Mouse (Mus musculus): Measurements from ENCODE around the gene Cib3.
A peak's percentile ranks its signal among the peaks of the same experiment; 100 is the strongest.

Cib3 gene

DNA sequence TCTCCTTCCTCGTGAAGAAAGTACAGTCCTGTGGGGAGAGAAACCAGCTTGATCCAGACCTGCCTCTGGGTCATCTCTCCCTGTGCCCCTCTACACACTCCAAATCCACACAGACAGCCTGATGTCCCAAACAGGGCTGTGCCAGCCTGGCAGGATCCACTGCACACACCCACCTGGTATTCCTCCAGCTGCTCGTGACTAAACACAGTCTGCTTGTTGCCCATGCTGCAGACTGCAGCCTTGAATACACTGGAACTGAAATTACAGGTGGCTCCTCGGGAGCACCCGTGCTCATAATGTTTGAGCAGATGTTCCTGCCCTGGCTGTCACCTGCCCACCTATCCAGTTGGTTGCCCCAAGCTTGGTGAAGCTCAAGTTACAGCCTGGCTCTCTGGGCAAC is at the start of gene Cib3:
Gene Cib3 (minus strand): TSS at position 87 of the 400 bp plus-strand sequence.
- no peak for DNase-seq (ENCODE audit: low spot score)

DNA sequence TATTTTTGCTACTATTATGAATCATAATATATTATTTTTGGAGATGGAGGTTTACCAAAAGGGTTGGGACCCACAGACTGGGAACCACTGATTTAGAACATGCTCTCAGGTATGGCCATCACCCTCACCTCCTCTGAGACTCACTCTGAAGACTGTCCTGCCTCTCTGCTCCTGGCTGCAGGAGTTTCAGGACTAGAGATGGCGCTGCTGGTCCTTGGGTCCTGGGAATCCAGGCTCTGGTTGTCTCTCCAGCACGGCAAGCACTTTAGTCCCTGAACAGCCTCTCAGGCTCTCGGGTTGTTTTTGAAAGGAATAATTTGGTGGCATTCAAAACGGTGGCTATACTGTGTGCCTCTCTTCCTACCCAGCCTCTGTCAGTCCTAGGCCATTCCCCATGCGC is 49.2 kb upstream of the Cib3 start:
- peak; percentile 36 for DNase-seq (ENCODE audit: low spot score)

DNA sequence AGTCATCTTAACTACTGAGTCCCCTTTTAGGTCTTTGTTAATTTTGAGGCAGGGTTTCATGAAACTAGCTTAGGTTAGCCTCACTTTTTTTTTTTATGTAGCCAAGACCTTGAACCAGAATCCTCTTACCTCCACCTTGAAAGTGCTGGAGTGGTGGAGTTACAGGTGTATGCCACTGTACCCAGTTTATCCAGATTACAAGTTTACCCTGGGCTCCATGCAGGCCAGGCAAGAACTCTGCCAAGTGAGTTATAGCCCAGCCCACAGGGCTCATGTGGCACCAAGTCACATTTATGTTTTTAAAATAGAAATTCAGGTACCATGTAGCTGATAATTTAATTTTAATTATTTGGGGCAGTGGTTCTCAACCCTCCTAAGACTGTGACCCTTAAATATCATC is 48.8 kb upstream of the Cib3 start:
- DNase-seq (ENCODE audit: low spot score): no peak

DNA sequence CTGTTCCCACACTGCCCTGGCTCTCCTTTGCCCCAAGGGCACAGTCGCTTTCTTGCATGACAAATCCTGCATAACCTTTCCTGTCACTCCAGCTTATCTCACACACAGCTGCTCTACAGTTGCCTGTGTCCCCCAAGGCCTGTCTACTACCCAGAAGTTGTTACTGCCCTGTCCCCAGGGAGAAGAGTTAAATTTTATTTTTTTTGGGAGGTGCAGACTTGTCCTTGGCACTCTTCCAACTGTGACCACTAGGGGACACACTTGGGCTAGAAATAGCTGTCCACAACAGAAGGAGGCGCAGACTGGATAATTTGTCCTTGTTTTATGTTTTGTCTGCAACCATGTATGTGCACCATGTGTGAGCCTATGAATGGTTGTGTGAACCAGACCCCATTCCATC is 48.4 kb upstream of the Cib3 start:
- peak; percentile 83 for DNase-seq (ENCODE audit: low spot score)

DNA sequence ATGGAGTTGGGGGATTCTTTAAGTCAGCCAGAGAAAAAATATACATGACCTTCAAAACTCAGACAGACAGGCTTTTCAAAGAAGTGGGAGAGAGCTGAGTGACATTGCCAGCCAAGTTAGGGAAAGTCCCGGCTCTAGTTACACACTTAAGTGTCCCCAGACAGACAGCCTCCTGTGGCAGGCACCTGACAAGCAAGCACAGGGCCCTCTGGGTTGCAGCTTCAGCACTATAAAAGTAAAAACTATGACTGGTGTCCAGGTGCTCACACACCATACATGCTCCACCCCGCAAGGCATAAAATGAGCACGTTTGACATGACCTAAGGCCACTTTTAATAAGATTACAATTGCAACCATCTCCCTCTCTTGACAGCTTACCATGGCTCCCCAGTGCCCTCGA is 47.9 kb upstream of the Cib3 start:
- no peak for DNase-seq (ENCODE audit: low spot score)

DNA sequence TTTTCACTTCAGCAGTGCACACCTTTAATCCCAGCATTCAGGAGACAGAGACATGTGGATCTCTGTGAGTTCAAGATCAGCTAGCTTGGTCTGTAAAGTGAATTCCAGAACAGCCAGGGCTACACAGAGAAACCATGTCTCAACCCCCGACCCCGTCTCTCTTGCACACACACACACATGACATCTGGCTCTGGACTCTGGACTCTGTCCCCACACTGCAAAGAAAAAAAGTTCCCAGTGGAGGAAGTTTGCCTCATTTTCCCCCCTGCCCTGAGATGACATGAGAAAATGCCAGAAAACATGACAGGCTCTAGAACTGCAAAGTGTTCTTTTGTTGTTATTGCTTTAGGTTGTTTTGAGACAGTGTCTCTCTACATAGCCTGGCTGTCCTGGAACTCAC is 47.2 kb upstream of the Cib3 start:
- DNase-seq (ENCODE audit: low spot score): no peak

GRCm38 (mm10) chr8:72257902-72258238 is 45.2 kb upstream of the Cib3 start:
- no peak for DNase-seq (ENCODE audit: low spot score)

GRCm38 (mm10) chr8:72257171-72257901 is 44.7 kb upstream of the Cib3 start:
- peak; percentile 78 for DNase-seq (ENCODE audit: low spot score)

DNA sequence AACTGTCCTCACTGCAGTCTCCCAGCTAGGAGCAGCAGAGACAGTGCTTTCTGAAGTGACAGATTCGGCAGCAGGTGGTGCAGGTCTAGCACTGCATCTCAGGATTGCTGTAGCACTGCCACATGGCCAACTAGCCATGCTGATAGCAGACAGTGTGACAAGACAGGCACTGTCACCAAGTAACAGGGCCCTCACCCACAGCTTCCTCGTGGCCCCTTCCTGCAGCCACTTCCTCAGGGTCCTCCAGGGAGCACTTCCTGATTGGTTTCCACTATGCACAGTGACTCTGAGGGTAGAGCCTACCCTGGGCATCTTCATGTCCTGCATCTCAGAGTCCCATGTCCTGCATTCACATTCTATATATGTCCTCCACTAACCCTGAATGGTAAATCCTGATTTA is 32.0 kb upstream of the Cib3 start:
- no peak for DNase-seq (ENCODE audit: low spot score)

DNA sequence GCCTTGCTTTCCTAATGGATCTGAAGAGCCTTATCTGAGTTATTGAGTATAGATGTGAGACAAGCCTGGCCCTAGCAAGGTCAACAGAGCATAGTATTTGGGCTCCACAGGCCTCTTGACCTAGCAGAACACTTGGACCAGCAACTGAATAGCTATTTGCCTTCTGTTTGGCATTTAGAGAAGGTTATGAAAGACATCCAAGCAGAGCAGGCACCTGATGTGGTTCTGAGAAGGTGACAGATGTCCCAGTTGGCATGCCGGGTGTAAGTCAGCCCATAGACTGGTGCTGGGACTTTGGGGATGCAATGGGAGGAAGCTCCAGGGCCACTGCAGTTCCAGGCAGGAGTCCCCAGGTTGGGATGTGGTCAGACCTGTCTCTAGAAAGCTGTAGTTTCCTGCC is 29.6 kb upstream of the Cib3 start:
- no peak for DNase-seq (ENCODE audit: low spot score)

DNA sequence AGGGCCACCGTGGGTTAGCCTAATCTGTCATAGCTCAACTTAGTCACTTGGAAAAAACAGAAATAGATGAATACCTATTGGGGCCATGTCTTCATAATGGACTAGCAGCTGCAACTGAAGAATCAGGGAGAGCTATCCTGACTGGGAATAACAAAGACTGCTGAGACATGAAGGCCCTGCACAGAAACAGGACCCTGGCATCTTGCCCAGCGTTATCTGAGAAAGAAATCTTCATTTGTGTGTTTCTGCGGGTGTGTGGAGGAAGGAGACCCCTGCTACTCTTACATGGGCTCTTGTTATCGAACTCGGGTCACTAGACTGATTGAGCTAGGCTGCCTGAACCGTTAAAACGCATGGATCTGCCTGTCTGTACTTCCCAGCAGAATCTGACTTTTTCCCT is 28.3 kb upstream of the Cib3 start:
- DNase-seq (ENCODE audit: low spot score): no peak

- DNase-seq (ENCODE audit: low spot score): no peak
Observed at GRCm38 (mm10) chr8:72240403-72240763, 27.7 kb upstream of the Cib3 start.

DNA sequence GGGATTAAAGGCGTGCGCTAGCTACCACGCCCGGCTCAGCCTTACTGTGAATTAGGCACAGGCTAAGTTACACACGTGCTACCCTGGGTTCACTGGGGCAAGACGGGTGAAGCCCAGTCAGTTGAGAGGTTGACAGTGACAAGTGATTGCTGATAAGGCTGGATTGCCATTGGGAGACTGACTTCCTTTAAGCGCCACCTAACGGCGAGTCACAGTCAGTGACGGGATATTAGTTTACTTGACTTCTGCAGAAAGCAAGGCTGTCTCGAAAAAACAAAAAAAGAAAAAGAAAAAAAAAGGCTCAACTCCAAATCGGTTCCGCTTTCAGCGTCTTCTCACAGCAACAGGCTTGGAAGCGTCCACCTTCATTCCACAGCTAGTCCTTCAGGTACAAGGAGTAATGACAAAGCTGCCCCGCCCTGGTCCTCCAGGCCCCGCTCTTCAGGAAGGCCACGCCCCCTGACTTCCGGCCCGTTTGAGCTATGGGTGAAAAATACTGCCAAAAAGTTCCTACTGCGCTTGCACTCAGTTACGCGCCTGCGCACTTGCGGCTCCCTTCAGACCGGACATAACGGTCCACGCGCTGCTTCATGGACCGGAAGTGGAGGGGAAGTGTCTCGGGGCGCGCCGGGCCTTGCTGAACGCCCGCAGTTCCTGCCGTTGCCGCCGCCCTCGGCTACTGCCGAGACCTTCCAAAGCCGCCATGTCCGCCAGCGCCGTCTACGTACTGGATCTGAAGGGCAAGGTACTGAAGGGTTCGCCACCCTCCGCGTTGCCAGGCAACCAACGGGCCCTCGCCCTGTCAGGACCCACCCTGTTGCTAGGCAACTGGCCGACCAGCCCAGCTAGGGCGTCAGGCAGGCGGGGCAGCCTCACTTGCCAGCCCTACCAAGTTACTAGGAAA is 27.1 kb upstream of the Cib3 start, which contains the start of gene Ap1m1:
Gene Ap1m1 (plus strand): TSS at position 520 of the 904 bp plus-strand sequence.
- DNase-seq (ENCODE audit: low spot score): peak; percentile 100

DNA sequence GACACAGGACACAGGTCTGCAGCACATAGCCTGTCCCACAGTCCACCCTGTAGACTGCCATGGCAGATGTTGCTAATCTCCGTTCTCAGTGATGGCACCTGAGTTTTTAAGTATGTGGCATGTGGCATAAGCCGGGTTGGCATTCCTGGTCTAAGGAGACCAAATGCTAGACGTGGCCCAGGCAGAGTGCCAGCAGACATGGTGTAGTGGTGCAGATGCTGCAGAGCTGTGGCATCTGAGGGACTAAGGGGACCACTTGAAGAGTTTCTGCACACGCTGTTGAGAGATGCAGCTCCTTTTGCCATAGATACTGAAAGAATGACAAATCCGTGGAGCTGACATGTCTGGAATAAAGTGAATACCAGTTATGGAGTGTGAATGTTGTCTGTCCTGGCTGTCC is 10.0 kb upstream of the Cib3 start:
- DNase-seq (ENCODE audit: low spot score): no peak

DNA sequence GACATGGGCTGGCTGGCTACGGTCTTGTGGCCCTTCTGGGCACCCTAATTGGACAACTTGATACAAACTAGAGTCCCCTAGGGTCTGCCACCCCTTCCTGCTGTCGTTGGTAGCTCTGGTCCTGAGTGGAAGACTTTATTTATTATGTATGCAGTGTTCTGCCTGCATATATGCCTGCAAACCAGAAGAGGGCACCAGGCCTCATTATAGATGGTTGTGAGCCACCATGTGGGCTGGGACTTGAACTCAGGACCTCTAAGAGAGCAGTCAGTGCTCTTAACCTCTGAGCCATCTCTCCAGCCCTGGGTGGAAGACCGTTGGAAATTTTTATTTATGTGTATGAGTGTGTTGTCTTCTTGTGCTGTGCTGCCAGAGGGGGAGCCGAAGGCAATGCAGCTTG is 8.1 kb upstream of the Cib3 start:
- no peak for DNase-seq (ENCODE audit: low spot score)

DNA sequence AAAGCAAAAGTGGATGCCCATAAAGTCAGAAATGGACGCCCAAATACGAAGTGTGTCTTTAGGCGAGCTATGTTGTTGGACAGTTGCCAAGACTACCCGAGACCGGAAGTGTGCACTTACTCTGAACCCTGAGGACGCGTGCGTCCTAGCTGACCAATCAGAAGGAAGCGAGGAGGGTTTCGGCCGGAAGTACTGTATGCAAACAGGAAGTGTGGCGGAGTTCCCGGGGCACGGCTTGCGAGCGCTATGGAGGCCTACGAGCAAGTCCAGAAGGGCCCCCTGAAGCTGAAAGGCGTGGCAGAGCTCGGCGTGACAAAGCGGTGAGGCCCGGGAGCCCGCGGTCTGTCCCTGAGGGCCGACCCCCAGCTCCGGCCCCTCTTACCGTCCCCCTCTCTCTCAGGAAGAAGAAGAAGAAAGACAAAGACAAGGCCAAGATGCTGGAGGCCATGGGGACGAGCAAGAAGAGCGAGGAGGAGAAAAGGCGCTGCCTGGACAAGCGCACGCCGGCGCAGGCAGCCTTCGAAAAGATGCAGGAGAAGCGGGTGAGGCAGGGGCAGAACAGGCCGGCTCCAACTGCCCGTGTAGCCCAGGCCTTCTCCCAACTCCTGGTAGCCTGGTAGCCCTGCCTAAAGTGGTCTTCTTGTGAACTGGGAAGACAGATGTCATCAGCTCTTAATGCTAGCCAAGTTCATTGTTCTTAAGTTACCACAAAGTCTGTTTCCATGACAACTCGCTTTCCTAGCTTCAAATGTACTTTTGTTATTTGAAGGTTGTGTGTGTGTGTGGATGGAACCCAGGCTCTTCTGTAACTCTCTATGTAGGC is 7.1 kb upstream of the Cib3 start, which contains the start of gene Fam32a:
Gene Fam32a (plus strand): TSS at position 190 of the 823 bp plus-strand sequence.
- DNase-seq (ENCODE audit: low spot score): peak; percentile 99

GRCm38 (mm10) chr8:72218781-72219540 is 6.3 kb upstream of the Cib3 start:
- no peak for DNase-seq (ENCODE audit: low spot score)

GRCm38 (mm10) chr8:72215871-72216270 is 3.2 kb upstream of the Cib3 start:
- no peak for DNase-seq (ENCODE audit: low spot score)

- peak; percentile 14 for DNase-seq (ENCODE audit: low spot score)
Observed at GRCm38 (mm10) chr8:72215060-72215459, 2.4 kb upstream of the Cib3 start.

GRCm38 (mm10) chr8:72213536-72213935 is 899 bp upstream of the Cib3 start, which contains the start of gene Gm11034:
Gm11034 (minus strand) TSS chr8:72213636.
- no peak for DNase-seq (ENCODE audit: low spot score)

GRCm38 (mm10) chr8:72211846-72212245 is 791 bp downstream of the Cib3 start:
- DNase-seq (ENCODE audit: low spot score): no peak

DNA sequence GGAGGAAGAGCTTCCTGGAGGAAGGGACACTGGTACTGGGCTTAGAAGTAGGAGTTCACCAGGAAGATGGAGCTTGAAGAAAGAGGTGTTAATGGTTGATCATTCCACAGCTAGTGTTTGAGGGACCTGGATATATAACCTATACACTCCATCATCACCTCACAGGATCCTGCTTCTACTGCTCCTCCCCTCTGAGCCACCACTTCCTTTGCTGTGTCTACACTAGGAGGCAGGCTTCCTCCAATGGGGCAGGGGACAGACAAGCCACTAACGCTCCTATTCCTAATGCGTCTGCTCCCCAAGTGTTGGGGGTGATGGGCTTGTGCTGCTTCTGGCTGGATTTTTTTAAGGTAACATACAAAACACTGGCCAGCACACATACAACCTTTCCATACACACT is 1.9 kb downstream of the Cib3 start:
- no peak for DNase-seq (ENCODE audit: low spot score)
